Mouse (Mus musculus) midbrain, postnatal 0 days (tissue): ENCODE measurements around the gene Cnot10. TPM values are rescaled to one million over a fixed set of nuclear protein-coding genes. Genes with fewer than 3 reads are reported as not detected.
A peak's percentile ranks its signal among the peaks of the same experiment; 100 is the strongest.

Source experiments
- ATAC-seq: fragments of 200-750 bp; cut with Nextera tagmentation; 2 replicates; pipeline ENCODE4 v1.8.0; 2017; ENCODE audit warnings: moderate number of reproducible peaks, mild to moderate bottlenecking, moderate TSS enrichment, moderate library complexity; ENCODE audit not compliant: low FRiP score
- DNase-seq: peaks from one replicate; pipeline ENCODE4 v3.0.0-alpha.2; 2015; ENCODE audit warnings: low spot score
- H3K27ac ChIP-seq: fragments of 300-500 bp; sonication (generic); 2 replicates; pipeline ENCODE4 v1.5.1; 2014; ENCODE audit warnings: low read depth, mild to moderate bottlenecking, low read length, mixed read lengths
- H3K27me3 ChIP-seq: fragments of 300-500 bp; sonication (generic); 2 replicates; pipeline ENCODE4 v1.6.1; 2014; ENCODE audit warnings: low read length, control low read depth, mixed read lengths; ENCODE audit not compliant: insufficient read depth
- H3K36me3 ChIP-seq: fragments of 300-500 bp; sonication (generic); 2 replicates; pipeline ENCODE4 v1.6.1; 2014; ENCODE audit warnings: low read length, control low read depth, mixed read lengths; ENCODE audit not compliant: insufficient read depth
- H3K4me1 ChIP-seq: fragments of 300-500 bp; sonication (generic); 2 replicates; pipeline ENCODE4 v1.6.1; 2014; ENCODE audit warnings: mild to moderate bottlenecking, control low read depth, antibody characterized with exemption, low read length, mixed read lengths; ENCODE audit not compliant: insufficient read depth
- H3K4me2 ChIP-seq: fragments of 300-500 bp; sonication (generic); 2 replicates; pipeline ENCODE4 v1.6.1; 2014; ENCODE audit warnings: low read depth, mild to moderate bottlenecking, low read length, mixed read lengths; ENCODE audit not compliant: poor library complexity, severe bottlenecking
- H3K4me3 ChIP-seq: fragments of 300-500 bp; sonication (generic); 2 replicates; pipeline ENCODE4 v1.5.1; 2014; ENCODE audit warnings: low read depth, mild to moderate bottlenecking, low read length, moderate library complexity
- H3K9ac ChIP-seq: fragments of 300-500 bp; sonication (generic); replicated peaks from 2 replicates; pipeline ENCODE4 v1.6.1; 2014; ENCODE audit warnings: mild to moderate bottlenecking, low read length, moderate library complexity, mixed read lengths; ENCODE audit not compliant: poor library complexity, severe bottlenecking
- H3K9me3 ChIP-seq: fragments of 300-500 bp; sonication (generic); 2 replicates; pipeline ENCODE4 v1.6.1; 2016; ENCODE audit warnings: low read length, control low read depth
- CTCF ChIP-seq: IDR thresholded peaks from 2 replicates; pipeline ENCODE4 v1.5.1; 2016; ENCODE audit warnings: antibody characterized with exemption, mild to moderate bottlenecking
- WGBS: fragments of 180-500 bp; shearing (Covaris S2); extraction: QIAGEN DNeasy Blood & Tissue Kit; methylation state at CpG from one replicate; pipeline ENCODE4 v1.1.7; 2014; 5-methylcytosine and 5-hydroxymethylcytosine counted together
- polyA plus RNA-seq: library from polyadenylated mRNA; unstranded; fragments of >200 nt; fragmentation: Nextera tagmentation; extraction: Ambion mirVana; gene quantifications from 2 replicates; pipeline ENCODE4 v1.2.1, GENCODE M21; 2015
- total RNA-seq: library from RNA; depleted of rRNA; stranded (reverse); fragments of >200 nt; gene quantifications from 2 replicates; pipeline ENCODE4 v1.2.3, GENCODE M21; 2014; rRNA removed

The Cnot10 gene
- total RNA-seq: 34.7 and 43.2 TPM in 2 replicates
- 47.2 and 50.1 TPM in 2 replicates for polyA plus RNA-seq

- H3K4me3 ChIP-seq: peak within 1 kb of the TSS; percentile 90
- peak within 1 kb of the TSS; percentile 89 for H3K4me2 ChIP-seq
- H3K9ac ChIP-seq: peak within 1 kb of the TSS; percentile 76
- peak within 1 kb of the TSS; percentile 82 for H3K27ac ChIP-seq
- ATAC-seq (peak; percentile 97), DNase-seq (peak; percentile 99)
- H3K4me1 ChIP-seq: peaks cover 4% of the 10 kb centered on the region; the same call in 1 of the 2 replicates
- peaks cover 6% of the 10 kb centered on the region; the same call in 1 of the 2 replicates for H3K27me3 ChIP-seq
- TF ChIP-seq CTCF: peak; percentile 59
- H3K9me3 ChIP-seq: no peaks in the 10 kb centered on the region
- 4% methylated on average over 51 of the region's 51 CpGs for WGBS
- no peaks in the 10 kb centered on the region for H3K36me3 ChIP-seq
Observed at GRCm38 (mm10) chr9:114639839-114640646, at the start of gene Cnot10. Cnot10 (minus strand) TSS chr9:114640184.

GRCm38 (mm10) chr9:114688953-114689407, 49.0 kb upstream of the Cnot10 start:
- ATAC-seq (peak; percentile 77), DNase-seq (peak; percentile 42)
- H3K9ac ChIP-seq: peak overlapping the region; percentile 99
- no peak for TF ChIP-seq CTCF
- H3K4me2 ChIP-seq: peak overlapping the region; percentile 63
- H3K36me3 ChIP-seq: peaks cover 10% of the 10 kb centered on the region
- WGBS: under 1% methylated on average over 41 of the region's 50 CpGs
- peaks cover 10% of the 10 kb centered on the region; the same call in 1 of the 2 replicates for H3K4me1 ChIP-seq
- peak overlapping the region; percentile 96 for H3K4me3 ChIP-seq
- H3K27me3 ChIP-seq: no peaks in the 10 kb centered on the region
- no peaks in the 10 kb centered on the region for H3K9me3 ChIP-seq
- H3K27ac ChIP-seq: peak overlapping the region; percentile 100

GRCm38 (mm10) chr9:114688252-114688952, 48.4 kb upstream of the Cnot10 start, which contains the start of gene Dync1li1:
Dync1li1 (plus strand) TSS chr9:114688790.
- peak within 1 kb of the TSS; percentile 100 for H3K27ac ChIP-seq
- under 1% methylated on average over 46 of the region's 57 CpGs for WGBS
- H3K4me3 ChIP-seq: peak within 1 kb of the TSS; percentile 96
- H3K4me1 ChIP-seq: peaks cover 10% of the 10 kb centered on the region; the same call in 1 of the 2 replicates
- peaks cover 10% of the 10 kb centered on the region for H3K36me3 ChIP-seq
- H3K4me2 ChIP-seq: peak within 1 kb of the TSS; percentile 63
- ATAC-seq (peak; percentile 95), DNase-seq (peak; percentile 98)
- H3K27me3 ChIP-seq: no peaks in the 10 kb centered on the region
- H3K9me3 ChIP-seq: no peaks in the 10 kb centered on the region
- no peak for TF ChIP-seq CTCF
- peak within 1 kb of the TSS; percentile 99 for H3K9ac ChIP-seq

GRCm38 (mm10) chr9:114687639-114688038, 47.7 kb upstream of the Cnot10 start:
- H3K9ac ChIP-seq: peak overlapping the region; percentile 99
- 59% methylated on average over 13 of the region's 13 CpGs for WGBS
- H3K4me3 ChIP-seq: peak overlapping the region; percentile 96
- peak overlapping the region; percentile 100 for H3K27ac ChIP-seq
- H3K4me1 ChIP-seq: peaks cover 10% of the 10 kb centered on the region; the same call in 1 of the 2 replicates
- H3K36me3 ChIP-seq: peaks cover 5% of the 10 kb centered on the region
- peak overlapping the region; percentile 63 for H3K4me2 ChIP-seq
- DNase-seq (no peak), ATAC-seq (no peak)
- no peaks in the 10 kb centered on the region for H3K27me3 ChIP-seq
- TF ChIP-seq CTCF: no peak
- no peaks in the 10 kb centered on the region for H3K9me3 ChIP-seq

GRCm38 (mm10) chr9:114686245-114686644, 46.3 kb upstream of the Cnot10 start:
- H3K36me3 ChIP-seq: no peaks in the 10 kb centered on the region
- no peak overlapping the region for H3K9ac ChIP-seq
- H3K4me3 ChIP-seq: no peak overlapping the region
- H3K27me3 ChIP-seq: no peaks in the 10 kb centered on the region
- no peak for ATAC-seq
- no peak for DNase-seq
- no peak for TF ChIP-seq CTCF
- no peak overlapping the region for H3K4me2 ChIP-seq
- peaks cover 10% of the 10 kb centered on the region; the same call in 1 of the 2 replicates for H3K4me1 ChIP-seq
- no peaks in the 10 kb centered on the region for H3K9me3 ChIP-seq
- no peak overlapping the region for H3K27ac ChIP-seq
- WGBS: 92% methylated on average over 7 of the region's 7 CpGs
